Mouse (Mus musculus) cerebellum, adult 11-12 months (tissue): ENCODE data around the gene Ift22.

Experiments used
- DNase-seq: peaks from one replicate; pipeline ENCODE4 v3.0.0; 2022

Gene Ift22

DNA sequence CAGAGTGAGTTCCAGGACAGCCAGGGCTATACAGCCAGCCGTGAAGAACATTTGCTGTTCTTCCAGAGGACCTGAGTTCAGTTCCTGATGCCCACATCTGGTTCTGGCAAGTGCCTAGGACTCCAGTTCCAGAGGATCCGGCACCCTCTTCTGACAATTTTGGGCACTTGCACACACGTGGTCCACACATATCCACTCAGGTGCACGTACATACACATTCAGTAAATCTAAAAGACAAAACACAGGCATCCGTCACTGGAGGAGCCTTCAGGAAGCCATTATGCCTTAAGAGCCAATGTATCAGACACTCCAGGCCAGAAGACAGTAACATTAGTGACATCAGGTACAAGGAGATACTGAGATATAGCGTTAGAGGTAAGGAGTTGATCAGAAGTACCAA lies 42.6 kb downstream of the Ift22 start:
- DNase-seq, result no peak

DNA sequence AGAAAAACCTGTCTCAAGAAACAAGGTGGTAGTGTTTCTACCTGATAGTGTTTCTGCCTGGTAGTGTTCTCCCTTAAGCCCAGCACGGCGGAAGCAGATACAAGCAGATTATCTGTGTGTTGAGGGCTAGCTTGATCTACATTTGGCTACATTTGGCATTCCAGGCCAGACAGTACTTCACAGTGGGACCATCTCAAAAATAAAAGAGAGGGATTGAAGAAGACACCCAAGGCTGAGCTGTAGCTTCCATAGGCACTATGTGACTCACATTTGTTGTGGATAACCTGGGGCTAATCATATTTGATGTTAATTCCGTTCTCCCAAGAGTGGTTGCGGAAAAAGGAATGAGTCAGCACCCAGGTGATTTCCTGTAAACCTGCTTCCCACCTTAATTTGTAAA lies 44.2 kb downstream of the Ift22 start:
- no peak for DNase-seq

DNA sequence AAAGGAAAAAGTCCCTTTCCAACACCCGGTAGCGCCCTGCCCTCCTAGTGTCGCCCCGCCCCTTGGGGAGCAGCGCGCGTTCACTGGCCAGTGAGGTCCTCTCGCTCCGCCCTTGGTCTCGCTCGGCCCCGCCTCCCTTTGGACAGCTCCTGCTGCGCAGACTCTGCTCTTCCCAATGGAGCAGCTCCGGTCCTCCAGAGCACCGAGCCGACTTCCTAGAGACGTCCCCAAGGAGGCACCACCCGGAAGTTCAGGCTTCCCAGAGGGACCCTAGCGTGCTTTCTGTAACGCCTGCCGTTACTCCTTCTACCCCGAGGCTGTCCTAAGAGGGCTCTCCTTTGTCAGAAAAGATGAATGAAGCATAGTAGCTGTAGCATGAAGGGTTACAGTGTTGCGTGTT lies 45.1 kb downstream of the Ift22 start, which contains the start of gene Fis1:
Gene Fis1, plus strand, starts transcription at position 261 of the 400 bp plus-strand sequence.
- DNase-seq, result peak; percentile 97

DNA sequence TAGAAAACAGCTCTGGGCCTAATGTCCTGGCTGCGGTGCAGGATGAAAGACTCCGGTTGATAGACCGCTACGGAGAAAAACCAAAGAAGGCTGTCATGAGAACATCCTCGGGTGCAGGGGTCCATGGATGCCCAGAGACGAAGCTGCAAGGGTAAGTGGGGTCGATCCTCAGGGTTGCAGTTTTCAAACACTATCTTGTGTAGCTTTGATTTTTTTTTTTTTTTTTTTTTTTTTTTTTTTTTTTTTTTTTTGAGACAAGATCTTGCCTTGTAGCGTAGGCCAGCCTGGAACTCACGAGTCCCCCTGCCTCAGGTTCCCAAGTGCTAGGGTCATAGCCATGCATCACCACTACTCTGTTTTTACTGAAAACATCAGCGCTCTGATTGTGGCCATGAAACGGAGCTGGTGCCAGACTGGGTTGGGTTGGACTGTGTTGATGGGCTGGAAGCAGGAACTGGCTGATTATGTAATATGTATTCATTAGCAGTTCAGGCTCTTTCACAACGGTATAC lies 45.5 kb downstream of the Ift22 start:
- DNase-seq, result peak; percentile 62

DNA sequence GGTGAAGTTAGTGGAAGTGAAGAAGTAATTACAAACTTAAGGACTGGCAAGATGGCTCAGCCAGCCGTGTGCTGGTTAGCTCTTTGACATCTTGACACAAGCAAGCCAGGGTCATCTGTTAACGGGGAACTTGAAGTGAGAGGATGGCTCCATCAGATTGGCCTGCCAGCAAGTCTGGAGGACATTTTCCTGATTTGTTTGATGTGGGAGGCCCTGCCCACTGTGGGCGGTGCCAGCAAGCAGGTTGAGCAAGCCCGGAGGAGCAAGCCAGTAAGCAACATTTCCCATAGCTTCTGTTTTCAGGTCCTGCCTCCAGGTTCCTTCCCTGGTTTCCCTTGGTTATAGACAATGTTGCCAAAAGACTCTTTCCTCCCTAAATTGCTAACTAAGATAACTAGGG lies 47.7 kb downstream of the Ift22 start:
- DNase-seq, result no peak

DNA sequence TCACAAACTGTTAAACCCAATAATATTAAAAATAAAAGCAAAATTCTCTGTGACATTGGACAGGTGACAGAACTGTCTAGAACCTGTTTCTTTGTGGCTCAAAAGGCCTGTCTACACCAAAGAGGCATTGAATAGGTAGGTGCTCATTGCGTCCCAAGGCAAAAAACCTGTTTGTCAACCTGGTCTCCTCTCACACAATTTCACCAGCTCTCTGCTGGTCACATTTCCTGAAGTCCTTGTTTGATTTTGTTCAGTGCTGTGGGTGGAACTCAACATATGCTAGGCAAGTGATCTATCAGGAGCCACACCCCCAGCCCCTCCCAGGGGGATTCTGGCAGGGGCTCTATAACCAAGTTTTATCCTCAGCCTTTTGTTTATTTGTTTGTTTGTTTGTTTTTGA lies 49.3 kb downstream of the Ift22 start:
- DNase-seq, result peak; percentile 13

DNA sequence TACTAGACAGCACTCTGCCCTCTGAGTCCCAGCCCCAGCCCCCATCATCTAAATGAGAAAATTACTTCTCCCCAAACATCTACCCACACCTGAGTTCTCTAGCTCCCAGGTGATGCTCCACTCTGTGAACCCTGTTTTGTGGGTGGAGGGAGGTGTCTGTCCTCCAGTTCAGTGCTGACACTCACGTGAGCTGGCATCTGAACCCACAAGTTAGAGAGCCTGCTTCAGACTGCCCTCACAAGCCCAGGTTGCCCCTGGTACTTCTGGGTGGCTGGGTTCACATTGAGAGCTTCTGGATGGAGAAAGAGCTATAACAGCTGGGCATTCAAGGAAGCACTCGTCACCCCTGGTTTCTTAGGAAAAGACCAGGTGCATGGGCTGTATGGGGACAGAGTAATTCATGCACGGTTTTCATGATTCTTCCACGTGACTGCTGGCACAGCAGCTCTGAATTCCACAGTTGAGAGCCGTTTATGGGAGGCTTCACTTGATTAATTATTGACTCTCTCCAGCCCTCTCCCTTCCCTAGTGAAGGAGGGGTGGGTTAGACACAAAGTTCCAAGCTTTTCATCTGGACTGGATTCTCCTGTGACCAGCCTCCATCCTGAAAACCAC lies 51.1 kb downstream of the Ift22 start:
- DNase-seq, result no peak

DNA sequence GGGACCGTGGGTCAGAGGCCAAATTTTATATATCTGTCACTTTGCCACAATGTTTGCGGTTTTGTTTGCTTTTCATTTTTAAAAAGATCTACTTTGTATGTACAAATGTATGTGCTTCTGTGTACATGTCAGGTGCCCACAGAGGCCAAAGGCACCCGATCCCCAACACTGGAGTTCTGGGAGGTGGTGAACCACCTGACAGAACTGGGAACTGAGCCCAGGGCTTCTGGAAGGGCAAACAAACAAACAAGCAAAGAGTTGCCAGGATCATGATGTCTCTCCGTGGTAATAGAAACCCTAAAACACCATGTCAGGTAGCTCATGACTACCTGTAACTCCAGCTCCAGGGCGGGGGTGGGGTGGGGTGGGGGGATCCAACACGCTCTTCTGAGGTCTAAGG lies 52.1 kb downstream of the Ift22 start:
- DNase-seq, result peak; percentile 36

DNA sequence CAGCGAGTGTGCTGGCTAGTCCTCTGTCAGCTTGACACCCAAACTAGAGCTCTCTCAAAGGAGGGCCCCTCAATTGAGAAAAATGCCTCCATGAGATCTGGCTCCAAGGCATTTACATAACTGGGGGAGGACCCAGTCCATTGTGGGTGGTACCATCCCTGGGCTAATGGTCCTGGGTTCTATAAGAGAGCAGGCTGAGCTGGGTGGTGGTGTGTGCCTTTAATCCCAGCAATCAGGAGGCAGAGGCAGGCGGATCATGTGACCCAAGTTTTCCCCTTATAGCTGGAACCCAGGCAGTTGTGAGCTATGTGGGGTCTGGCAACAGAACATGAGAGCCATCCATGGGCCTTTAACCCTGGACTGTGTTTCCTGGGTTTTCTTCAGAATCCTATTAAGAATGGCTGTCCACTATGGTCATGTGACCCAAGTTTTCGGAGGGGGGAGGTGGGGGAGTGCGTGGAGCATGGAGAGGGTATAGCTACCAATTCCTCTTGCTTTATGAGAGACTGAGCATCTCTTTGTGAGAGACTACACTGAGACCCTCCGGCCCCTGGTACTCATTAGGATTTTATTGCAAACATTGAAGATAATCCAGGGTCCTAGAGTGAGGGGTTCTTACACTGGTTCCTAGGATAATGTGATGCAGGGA lies 53.5 kb downstream of the Ift22 start:
- peak; percentile 61 for DNase-seq

DNA sequence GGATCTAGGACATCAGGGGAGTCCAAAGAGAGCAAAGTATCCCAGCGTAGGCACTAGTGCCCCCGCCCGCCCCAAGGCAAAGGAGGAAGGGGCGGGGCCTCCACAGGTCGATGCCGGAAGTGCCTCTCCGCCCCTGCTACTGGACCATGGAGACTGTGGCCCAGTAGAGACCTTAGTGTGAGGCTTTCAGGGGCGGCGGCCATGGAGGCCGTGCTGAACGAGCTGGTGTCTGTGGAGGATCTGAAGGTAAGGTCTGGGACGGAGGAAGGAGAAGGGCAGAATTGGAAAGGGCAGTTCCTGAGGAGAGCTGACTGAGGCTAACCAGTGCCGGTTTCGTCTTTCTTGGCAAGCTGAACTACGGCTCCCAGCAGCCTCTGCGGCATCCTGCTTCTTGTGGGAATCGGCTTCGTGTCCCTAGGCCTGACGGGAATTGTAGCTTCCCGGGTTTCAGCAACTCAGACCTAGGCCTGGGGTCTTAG lies 54.1 kb downstream of the Ift22 start:
- peak; percentile 91 for DNase-seq

DNA sequence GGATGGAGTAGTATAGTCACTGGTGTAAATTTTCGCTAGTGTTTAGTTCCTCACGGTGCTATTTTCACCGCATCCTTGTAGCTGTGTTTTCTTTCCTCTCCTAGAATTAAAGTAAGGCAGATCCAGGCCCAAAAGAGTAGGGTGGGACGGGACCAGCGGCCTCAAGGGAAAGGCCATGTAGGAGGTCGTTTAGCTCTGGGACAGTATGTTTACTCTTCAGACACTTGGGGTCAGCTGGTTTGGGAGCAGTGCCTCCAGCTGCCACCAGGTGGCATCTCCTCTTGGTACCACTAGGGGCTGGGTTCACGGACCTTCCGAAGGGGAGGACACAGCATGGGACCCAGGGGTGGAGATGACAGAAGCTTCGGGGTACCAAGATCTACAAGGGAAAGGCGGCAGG lies 54.6 kb downstream of the Ift22 start:
- DNase-seq, result peak; percentile 81

DNA sequence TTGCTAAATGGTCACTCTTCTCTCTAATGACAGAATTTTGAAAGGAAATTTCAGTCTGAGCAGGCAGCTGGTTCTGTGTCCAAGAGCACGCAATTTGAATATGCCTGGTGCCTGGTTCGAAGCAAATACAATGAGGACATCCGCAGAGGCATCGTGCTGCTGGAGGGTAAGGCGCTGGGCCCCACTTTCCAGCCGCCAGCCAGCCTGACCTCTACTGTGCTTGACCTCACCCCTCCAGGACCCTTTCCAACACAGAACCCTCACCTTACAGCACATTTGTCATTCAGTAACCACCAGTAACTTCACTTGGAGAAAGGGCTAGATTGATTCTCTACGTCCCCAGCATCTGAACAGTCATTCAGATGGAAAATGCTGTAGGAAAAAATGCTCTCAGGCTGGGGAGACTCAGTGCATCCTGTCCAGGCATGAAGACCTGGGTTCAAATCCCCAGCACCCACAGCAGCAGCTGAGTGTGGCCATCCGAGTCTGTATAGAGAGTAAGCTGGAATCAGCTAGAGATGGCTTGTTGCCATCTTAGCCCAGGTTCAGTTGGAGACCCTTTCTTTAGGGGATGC lies 55.1 kb downstream of the Ift22 start:
- DNase-seq, result peak; percentile 56
